Mouse (Mus musculus): ENCODE data around the gene Pacs1.
"Not testable (repeated sequence)": the region's sequence is repeated elsewhere in the genome, so short reads cannot be mapped to it uniquely, and the experiment has no call there.

Pacs1 gene

GRCm38 (mm10) chr19:5267015-5267414 is 5.9 kb downstream of the Pacs1 start:
- DNase-seq: no peak

- no peak for DNase-seq
Observed at GRCm38 (mm10) chr19:5257140-5257539, 15.8 kb downstream of the Pacs1 start.

- DNase-seq: not testable (repeated sequence)
Observed at GRCm38 (mm10) chr19:5236981-5237380, 35.9 kb downstream of the Pacs1 start.

- DNase-seq: no peak
Observed at GRCm38 (mm10) chr19:5232696-5233095, 40.2 kb downstream of the Pacs1 start.

DNA sequence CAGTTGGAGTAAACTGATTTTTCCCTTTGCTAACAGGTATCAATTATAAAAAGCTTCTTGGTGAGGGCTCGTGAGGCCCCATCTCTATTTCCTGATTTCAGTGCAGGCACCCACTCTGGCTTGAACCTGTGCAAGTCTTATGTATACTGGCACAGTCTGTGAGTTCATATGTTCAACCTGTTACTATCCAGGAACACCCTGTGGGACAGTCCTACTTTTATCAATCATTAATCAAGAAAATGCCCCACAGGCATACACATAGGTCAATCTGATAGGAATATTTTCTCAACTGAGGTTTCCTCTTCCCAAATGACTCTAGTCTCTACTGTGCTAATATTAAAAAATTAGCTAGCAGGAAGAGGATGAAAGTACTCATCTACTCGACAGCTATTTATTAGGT is 42.8 kb downstream of the Pacs1 start:
- no peak for DNase-seq

GRCm38 (mm10) chr19:5224624-5225023 is 48.3 kb downstream of the Pacs1 start:
- DNase-seq: no peak

DNA sequence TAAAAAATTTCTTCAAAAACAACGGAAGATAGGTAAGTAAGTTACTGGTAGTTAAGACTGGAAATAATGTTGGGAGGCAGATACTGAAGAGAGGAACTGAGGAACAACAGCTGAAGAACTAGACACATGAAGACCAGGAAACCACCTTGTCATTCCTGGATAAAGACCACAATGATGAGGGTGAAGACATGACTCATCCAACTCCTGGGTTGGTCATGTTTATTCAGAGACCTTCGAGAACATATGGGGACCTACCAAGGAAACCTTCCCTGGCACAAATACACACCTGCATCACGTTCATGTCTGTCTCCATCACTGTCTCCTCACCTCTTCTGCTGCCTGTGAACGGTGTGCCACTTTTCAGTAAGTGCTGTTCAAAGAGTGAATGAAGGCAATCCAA is 48.8 kb downstream of the Pacs1 start:
- DNase-seq: no peak

DNA sequence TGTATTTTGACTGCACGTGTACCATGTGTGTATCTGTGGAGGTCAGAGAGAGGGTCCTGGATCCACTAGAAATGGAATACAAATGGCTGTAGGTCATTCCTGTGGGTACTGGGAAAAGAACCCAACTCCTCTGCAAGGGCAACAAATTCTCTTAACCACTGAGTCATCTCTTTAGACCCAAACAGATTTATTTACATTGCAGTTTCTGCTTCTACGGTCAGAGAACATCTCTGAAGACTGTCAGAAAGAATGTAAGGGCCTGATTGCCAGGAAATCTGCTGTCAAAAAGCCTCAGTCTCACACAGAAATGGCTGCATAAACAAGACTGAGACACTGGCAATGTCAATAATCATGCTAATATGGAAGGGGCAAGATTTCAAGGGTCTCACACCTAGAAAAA is 51.0 kb downstream of the Pacs1 start:
- no peak for DNase-seq

GRCm38 (mm10) chr19:5221219-5221723 is 51.6 kb downstream of the Pacs1 start:
- DNase-seq: not testable (repeated sequence)

DNA sequence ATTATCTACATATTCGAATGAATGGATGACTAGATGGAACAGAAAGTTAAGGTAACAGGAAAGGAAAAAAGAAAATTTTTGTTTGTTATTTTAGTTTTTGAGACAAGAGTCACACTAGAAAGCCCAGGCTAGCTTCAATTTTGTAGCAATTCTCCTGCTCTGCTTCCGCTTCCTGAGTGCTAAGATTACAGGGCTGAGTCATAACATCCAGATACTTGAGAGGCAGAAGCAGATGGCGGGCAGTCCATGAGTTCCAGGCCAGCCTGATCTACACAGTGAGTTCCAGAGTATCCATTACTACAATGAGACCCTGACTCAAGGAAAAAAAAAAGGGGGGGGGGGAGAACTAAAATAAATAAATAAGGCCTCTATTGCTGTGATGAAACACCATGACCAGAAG is 52.5 kb downstream of the Pacs1 start:
- DNase-seq: no peak

GRCm38 (mm10) chr19:5201691-5202090 is 71.2 kb downstream of the Pacs1 start:
- no peak for DNase-seq

DNA sequence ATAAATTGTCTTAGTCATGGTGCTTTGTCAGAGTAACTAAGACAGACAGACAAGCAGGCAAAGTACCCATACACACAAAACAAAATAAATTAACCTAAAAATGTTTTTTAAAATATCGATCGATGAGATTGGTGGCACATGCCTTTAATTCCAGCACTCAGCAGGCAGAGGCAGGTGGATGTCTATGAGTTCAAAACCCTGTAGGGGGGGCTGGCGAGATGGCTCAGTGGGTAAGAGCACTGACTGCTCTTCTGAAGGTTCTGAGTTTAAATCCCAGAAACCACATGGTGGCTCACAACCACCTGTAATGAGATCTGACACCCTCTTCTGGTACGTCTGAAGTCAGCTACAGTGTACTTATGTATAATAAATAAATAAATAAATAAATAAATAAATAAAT is 72.3 kb downstream of the Pacs1 start:
- not testable (repeated sequence) for DNase-seq

- DNase-seq: no peak
Observed at GRCm38 (mm10) chr19:5198553-5198952, 74.4 kb downstream of the Pacs1 start.

DNA sequence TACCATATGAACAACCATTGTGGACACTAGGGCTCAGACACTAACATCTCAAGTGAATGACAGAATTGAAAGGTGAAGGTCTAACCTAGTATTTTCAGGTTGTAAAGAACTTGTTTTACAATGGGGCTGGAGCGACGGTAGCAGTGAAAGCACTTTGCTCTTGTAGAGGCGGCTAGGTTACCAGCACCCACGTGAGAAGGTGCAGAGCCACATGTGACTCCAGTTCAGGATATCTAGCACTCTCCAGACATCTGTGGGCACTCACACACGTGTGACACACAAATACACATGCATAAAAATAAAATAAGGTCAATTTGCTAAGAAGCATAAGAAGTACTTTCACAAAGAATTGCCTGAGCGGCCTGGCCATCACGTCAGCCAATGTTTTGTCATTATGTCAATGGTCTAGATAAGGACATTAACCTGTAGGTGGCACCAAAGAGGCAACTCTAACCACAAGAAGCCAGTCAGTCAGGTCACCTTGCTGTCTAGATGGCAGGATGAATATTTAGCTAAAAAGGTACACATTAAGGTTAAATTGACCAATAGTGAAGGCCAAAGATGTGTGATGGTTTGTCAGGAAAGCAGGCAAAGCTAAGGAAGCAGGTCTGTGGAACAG is 77.4 kb downstream of the Pacs1 start:
- no peak for DNase-seq

GRCm38 (mm10) chr19:5192397-5192796 is 80.5 kb downstream of the Pacs1 start:
- no peak for DNase-seq

GRCm38 (mm10) chr19:5187439-5187838 is 85.5 kb downstream of the Pacs1 start:
- DNase-seq: no peak

DNA sequence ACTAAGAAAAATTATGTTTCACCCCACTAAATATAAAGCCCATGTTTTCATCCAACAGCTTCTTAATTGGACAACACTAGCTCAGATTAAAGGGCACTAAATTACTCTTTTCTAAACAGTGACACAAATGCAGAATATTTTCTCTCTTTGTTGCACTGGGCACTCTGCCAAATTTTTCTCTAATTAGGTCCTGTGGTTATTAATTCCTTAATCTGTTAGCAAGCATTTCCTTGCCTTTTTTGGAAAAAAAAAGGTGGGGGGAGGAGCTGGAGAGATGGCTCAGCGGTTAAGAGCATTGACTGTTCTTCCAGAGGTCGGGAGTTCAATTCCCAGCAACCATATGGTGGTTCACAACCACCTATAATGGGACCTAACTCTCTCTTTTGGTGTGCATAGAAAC is 91.0 kb downstream of the Pacs1 start:
- DNase-seq: no peak

- no peak for DNase-seq
Observed at GRCm38 (mm10) chr19:5178631-5179030, 94.3 kb downstream of the Pacs1 start.

- no peak for DNase-seq
Observed at GRCm38 (mm10) chr19:5170430-5170829, 102.5 kb downstream of the Pacs1 start.

DNA sequence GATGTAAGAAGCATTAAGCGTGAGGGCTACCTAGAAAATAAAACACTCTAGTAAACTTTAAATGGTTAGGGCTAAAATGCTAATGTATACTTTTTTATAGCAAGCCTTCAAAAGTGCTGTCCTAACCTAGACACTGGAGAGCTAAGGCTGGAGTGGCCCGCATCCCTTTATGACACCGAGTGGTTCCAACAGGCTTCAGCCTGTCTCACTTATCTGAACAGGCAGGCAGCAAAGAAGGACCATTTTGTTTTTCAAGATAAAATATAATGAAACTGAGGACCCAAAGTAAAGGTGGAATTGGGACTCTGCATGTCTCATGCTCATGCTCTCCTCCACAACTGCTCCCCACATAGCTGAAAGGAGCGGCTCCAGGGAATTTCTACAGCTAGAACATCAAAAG is 105.4 kb downstream of the Pacs1 start:
- DNase-seq: no peak

GRCm38 (mm10) chr19:5164380-5164779 is 108.5 kb downstream of the Pacs1 start:
- no peak for DNase-seq

- no peak for DNase-seq
Observed at GRCm38 (mm10) chr19:5161913-5162312, 111.0 kb downstream of the Pacs1 start.

DNA sequence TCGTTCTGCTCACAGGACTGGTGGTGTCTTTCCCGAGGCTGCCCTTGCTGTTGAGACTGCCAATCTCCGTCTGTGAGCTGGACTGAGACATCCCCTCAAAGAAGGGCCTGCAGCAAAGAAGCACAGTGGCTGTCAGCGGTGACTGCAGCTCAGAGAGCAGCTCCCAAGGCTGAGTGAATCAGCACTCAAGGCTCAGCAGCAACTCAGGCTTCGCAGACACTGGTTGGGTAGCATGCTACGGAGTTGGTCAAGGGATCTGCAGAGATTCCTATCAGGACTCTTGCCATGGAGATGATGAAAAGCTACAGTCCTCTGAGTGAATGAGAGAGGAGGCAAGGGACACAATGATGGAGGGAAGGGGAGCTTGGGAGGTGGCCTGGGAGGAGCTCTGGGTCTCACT is 120.7 kb downstream of the Pacs1 start:
- DNase-seq: no peak

GRCm38 (mm10) chr19:5151741-5152140 is 121.2 kb downstream of the Pacs1 start:
- DNase-seq: no peak

- peak; percentile 60 for DNase-seq
Observed at GRCm38 (mm10) chr19:5151331-5151730, 121.6 kb downstream of the Pacs1 start.
